Comparison of ENCODE assay signal across 12 mouse cellular contexts in the genomic region with DNA sequence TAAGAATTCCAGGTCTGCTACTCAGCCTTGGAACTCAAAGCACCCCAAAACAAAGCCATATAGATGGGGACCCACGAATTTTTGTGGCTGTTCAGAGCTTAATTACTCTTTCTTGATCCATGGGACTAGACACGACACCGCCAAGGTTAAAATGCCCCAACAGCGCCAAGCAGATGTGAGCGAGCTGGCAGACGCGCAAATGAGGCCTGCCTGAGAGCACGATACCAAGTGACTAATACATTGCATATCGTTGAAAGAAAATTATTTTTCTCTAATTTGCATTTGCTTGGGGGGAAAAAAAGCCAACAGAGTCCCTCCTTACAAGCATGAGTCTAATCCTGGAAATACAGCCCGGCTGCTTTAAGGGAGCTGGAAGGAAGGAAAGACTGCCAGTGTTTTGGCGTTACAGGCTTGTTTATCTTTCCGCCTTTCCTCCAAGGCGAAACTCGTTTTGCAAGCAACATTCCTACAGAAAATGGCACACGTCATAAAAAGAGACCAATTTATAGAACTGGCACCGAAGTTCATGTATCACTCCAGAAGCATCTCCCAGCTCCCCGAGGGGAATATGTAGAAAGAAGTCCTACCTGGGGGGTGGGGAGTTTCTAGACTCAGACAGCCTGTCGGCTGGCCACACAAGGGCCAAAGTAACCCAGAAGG.
DNase-seq lines count a peak whose midpoint lies in the region; ATAC-seq and TF ChIP-seq lines count a peak whose summit lies in the region.
"Had no signal": no experiment of that assay in that cellular context is flagged by ENCODE, and none has a peak within 500 bp of the region (broad histone marks: within the 10 kb centered on the region; RNA-seq: fewer than 3 reads in every experiment).

No protein-coding gene starts in this region.

- H3K4me1 ChIP-seq in heart, embryonic 13.5 days = peaks cover 100% of the 10 kb centered on the region
- H3K4me1 ChIP-seq in neural tube, embryonic 13.5 days (replicated peaks) = peaks cover 100% of the 10 kb centered on the region
- H3K4me1 ChIP-seq in neural tube, embryonic 15.5 days = peaks cover 65% of the 10 kb centered on the region
- peaks cover 98% of the 10 kb centered on the region for H3K4me1 ChIP-seq in hindbrain, embryonic 13.5 days (replicated peaks)
- H3K4me1 ChIP-seq in stomach, embryonic 15.5 days = peaks cover 59% of the 10 kb centered on the region

- H3K27ac ChIP-seq in heart, embryonic 13.5 days (replicated peaks) = no peak overlapping the region
- no peak overlapping the region for H3K27ac ChIP-seq in neural tube, embryonic 13.5 days (replicated peaks)
- no peak overlapping the region for H3K27ac ChIP-seq in neural tube, embryonic 15.5 days (replicated peaks)
- H3K27ac ChIP-seq in hindbrain, embryonic 13.5 days = peak overlapping the region; percentile 71
- H3K27ac ChIP-seq in stomach, embryonic 15.5 days = peak overlapping the region; percentile 63
- no peak overlapping the region for H3K27ac ChIP-seq in left cerebral cortex, adult 2 months

- peaks cover 97% of the 10 kb centered on the region for H3K27me3 ChIP-seq in heart, embryonic 13.5 days (replicated peaks)
- H3K27me3 ChIP-seq in neural tube, embryonic 13.5 days = peaks cover 90% of the 10 kb centered on the region
- H3K27me3 ChIP-seq in neural tube, embryonic 15.5 days (replicated peaks) = peaks cover 76% of the 10 kb centered on the region
- H3K27me3 ChIP-seq in hindbrain, embryonic 13.5 days = peaks cover 94% of the 10 kb centered on the region
- peaks cover 10% of the 10 kb centered on the region; the same call in 1 of the 2 replicates for H3K27me3 ChIP-seq in stomach, embryonic 15.5 days (replicated peaks)

- no peaks in the 10 kb centered on the region for H3K9me3 ChIP-seq in heart, embryonic 13.5 days
- H3K9me3 ChIP-seq in neural tube, embryonic 13.5 days = no peaks in the 10 kb centered on the region
- H3K9me3 ChIP-seq in neural tube, embryonic 15.5 days (replicated peaks) = no peaks in the 10 kb centered on the region
- H3K9me3 ChIP-seq in hindbrain, embryonic 13.5 days = no peaks in the 10 kb centered on the region
- no peaks in the 10 kb centered on the region for H3K9me3 ChIP-seq in stomach, embryonic 15.5 days
- H3K9me3 ChIP-seq: heart, embryonic 10.5 days had no signal

- no peak for TF ChIP-seq CTCF in left cerebral cortex, adult 2 months (IDR thresholded peaks at IDR 0.05)

- WGBS in heart, embryonic 13.5 days = 27% methylated on average over 18 of the region's 18 CpGs
- 10% methylated on average over 18 of the region's 18 CpGs for WGBS in neural tube, embryonic 13.5 days
- WGBS in neural tube, embryonic 15.5 days = 15% methylated on average over 18 of the region's 18 CpGs
- 7% methylated on average over 18 of the region's 18 CpGs for WGBS in hindbrain, embryonic 13.5 days
- 19% methylated on average over 18 of the region's 18 CpGs for WGBS in stomach, embryonic 15.5 days

- no peak for ATAC-seq in heart, embryonic 13.5 days (ENCODE audit: extremely low read depth, insufficient number of reproducible peaks, low FRiP score, low TSS enrichment)
- no peak for ATAC-seq in neural tube, embryonic 13.5 days (ENCODE audit: low read depth)
- no peak for ATAC-seq in neural tube, embryonic 15.5 days (ENCODE audit: low FRiP score)
- ATAC-seq in hindbrain, embryonic 13.5 days (ENCODE audit: low FRiP score) = no peak
- no peak for ATAC-seq in stomach, embryonic 15.5 days (ENCODE audit: insufficient read depth, low FRiP score, low read depth)
- ATAC-seq: CD4-positive, CD25-positive, alpha-beta regulatory T cell, adult 4 months had no signal

- intact Hi-C loops in heart, postnatal 25 days (cut with DNase I) = loop anchor here (10.0 kb wide), 1 partner anchor 433 kb away; no protein-coding TSS in a partner anchor
- intact Hi-C loops in left cerebral cortex, adult 2 months (cut with DNase I) = no loop called here
- intact Hi-C loops in left cerebral cortex, postnatal 25 days (cut with DNase I) = loop anchor here (10.0 kb wide), 1 partner anchor 433 kb away; no protein-coding TSS in a partner anchor

- H3K9ac ChIP-seq in heart, embryonic 13.5 days = no peak overlapping the region
- H3K9ac ChIP-seq in neural tube, embryonic 13.5 days = no peak overlapping the region
- H3K9ac ChIP-seq in neural tube, embryonic 15.5 days (replicated peaks) = no peak overlapping the region
- 0 out of 2 replicates have a peak overlapping the region, but pooled peaks have one; percentile 24 for H3K9ac ChIP-seq in hindbrain, embryonic 13.5 days
- no peak overlapping the region for H3K9ac ChIP-seq in stomach, embryonic 15.5 days

- H3K4me3 ChIP-seq in heart, embryonic 13.5 days = no peak overlapping the region
- H3K4me3 ChIP-seq in neural tube, embryonic 13.5 days = no peak overlapping the region
- no peak overlapping the region for H3K4me3 ChIP-seq in neural tube, embryonic 15.5 days (replicated peaks)
- no peak overlapping the region for H3K4me3 ChIP-seq in hindbrain, embryonic 13.5 days
- no peak overlapping the region for H3K4me3 ChIP-seq in stomach, embryonic 15.5 days (replicated peaks)
- no peak overlapping the region for H3K4me3 ChIP-seq in left cerebral cortex, adult 2 months

- H3K36me3 ChIP-seq in heart, embryonic 13.5 days = no peaks in the 10 kb centered on the region
- H3K36me3 ChIP-seq in neural tube, embryonic 13.5 days = no peaks in the 10 kb centered on the region
- no peaks in the 10 kb centered on the region for H3K36me3 ChIP-seq in neural tube, embryonic 15.5 days
- no peaks in the 10 kb centered on the region for H3K36me3 ChIP-seq in hindbrain, embryonic 13.5 days
- no peaks in the 10 kb centered on the region for H3K36me3 ChIP-seq in stomach, embryonic 15.5 days
- H3K36me3 ChIP-seq: heart, embryonic 10.5 days had no signal

- no peak for DNase-seq in heart, postnatal 25 days (ENCODE audit: low spot score)
- no peak for DNase-seq in left cerebral cortex, adult 2 months (ENCODE audit: extremely low spot score in 1 of 2, low spot score in 2 of 2)
- no peak for DNase-seq in left cerebral cortex, postnatal 25 days (ENCODE audit: low spot score in 2 of 2)
- DNase-seq: cerebellum, adult 9-10 months; thymus, postnatal 14 days had no signal

- peak overlapping the region; percentile 55; the same call in 1 of the 2 replicates for H3K4me2 ChIP-seq in heart, embryonic 13.5 days
- peak overlapping the region; percentile 44 for H3K4me2 ChIP-seq in neural tube, embryonic 13.5 days
- no peak overlapping the region for H3K4me2 ChIP-seq in neural tube, embryonic 15.5 days
- H3K4me2 ChIP-seq in hindbrain, embryonic 13.5 days = peak overlapping the region; percentile 42; the same call in 1 of the 2 replicates
- peak overlapping the region; percentile 35; the same call in 1 of the 2 replicates for H3K4me2 ChIP-seq in stomach, embryonic 15.5 days

Comparison
In these comparisons a context has a peak if more than half of its experiments do, and no peak if none do; other contexts are left out.
1. H3K27ac ChIP-seq: peak in hindbrain, embryonic 13.5 days (single experiment) and stomach, embryonic 15.5 days (single experiment); none in heart, embryonic 13.5 days (single experiment), neural tube, embryonic 13.5 days (single experiment), neural tube, embryonic 15.5 days (single experiment) and left cerebral cortex, adult 2 months (single experiment).